Mouse (Mus musculus): ENCODE measurements around the gene Slit3.

- TF ChIP-seq KAT2A (IDR thresholded peaks at IDR 0.05; ENCODE audit: insufficient replicate concordance, low read length) (no peak), RCOR1 (conservative IDR thresholded peaks at IDR 0.05; ENCODE audit: low read depth, low read length) (no peak), EP300 (IDR thresholded peaks at IDR 0.05; ENCODE audit: low read length) (no peak), TCF12 (IDR thresholded peaks at IDR 0.05; ENCODE audit: low read depth, low read length) (no peak), CTCF (conservative IDR thresholded peaks at IDR 0.05 in 1 of 2, IDR thresholded peaks at IDR 0.05 in 1 of 2; ENCODE audit: low read depth in 2 of 2, low read length in 2 of 2) (no peak), USF1 (IDR thresholded peaks at IDR 0.05; ENCODE audit: low read depth, low read length) (no peak)
These were observed 21.2 kb downstream of the Slit3 start for GRCm38 (mm10) chr11:35142202-35142601.
